Mouse (Mus musculus) yolk sac, embryonic 10.5 days (tissue): ENCODE data around the gene Dot1l.

Source experiments
- DNase-seq: peaks from one replicate; pipeline ENCODE4 v3.0.0-alpha.2; 2017; ENCODE audit warnings: low spot score

Dot1l gene

GRCm38 (mm10) chr10:80758651-80759050 lies 3.6 kb downstream of the Dot1l start:
- DNase-seq = peak; percentile 44

GRCm38 (mm10) chr10:80760596-80761524 lies 5.9 kb downstream of the Dot1l start:
- DNase-seq = peak; percentile 22

- DNase-seq = peak; percentile 58
These were observed 6.8 kb downstream of the Dot1l start for GRCm38 (mm10) chr10:80761821-80762220.

GRCm38 (mm10) chr10:80763502-80763901 lies 8.5 kb downstream of the Dot1l start:
- DNase-seq = no peak

GRCm38 (mm10) chr10:80765746-80766145 lies 10.7 kb downstream of the Dot1l start:
- DNase-seq = no peak

GRCm38 (mm10) chr10:80766161-80766815 lies 11.3 kb downstream of the Dot1l start:
- peak; percentile 55 for DNase-seq

GRCm38 (mm10) chr10:80768365-80768764 lies 13.4 kb downstream of the Dot1l start:
- no peak for DNase-seq

GRCm38 (mm10) chr10:80773816-80774215 lies 18.8 kb downstream of the Dot1l start:
- no peak for DNase-seq

GRCm38 (mm10) chr10:80774549-80774948 lies 19.5 kb downstream of the Dot1l start:
- DNase-seq = peak; percentile 65

- DNase-seq = no peak
These were observed 20.0 kb downstream of the Dot1l start for GRCm38 (mm10) chr10:80774981-80775380.

- DNase-seq = no peak
These were observed 20.7 kb downstream of the Dot1l start for GRCm38 (mm10) chr10:80775731-80776130.

GRCm38 (mm10) chr10:80776358-80776869 lies 21.4 kb downstream of the Dot1l start:
- no peak for DNase-seq

GRCm38 (mm10) chr10:80777123-80777522 lies 22.1 kb downstream of the Dot1l start:
- DNase-seq = no peak

GRCm38 (mm10) chr10:80779565-80779964 lies 24.6 kb downstream of the Dot1l start:
- no peak for DNase-seq

- DNase-seq = no peak
These were observed 29.3 kb downstream of the Dot1l start for GRCm38 (mm10) chr10:80784302-80784701.

- no peak for DNase-seq
These were observed 29.9 kb downstream of the Dot1l start for GRCm38 (mm10) chr10:80784871-80785270.

- DNase-seq = no peak
These were observed 31.0 kb downstream of the Dot1l start for GRCm38 (mm10) chr10:80785963-80786362.

- DNase-seq = no peak
These were observed 32.5 kb downstream of the Dot1l start for GRCm38 (mm10) chr10:80787517-80787916.

GRCm38 (mm10) chr10:80790761-80791404 lies 35.9 kb downstream of the Dot1l start:
- DNase-seq = no peak

GRCm38 (mm10) chr10:80791476-80792174 lies 36.6 kb downstream of the Dot1l start:
- no peak for DNase-seq

- no peak for DNase-seq
These were observed 37.4 kb downstream of the Dot1l start for GRCm38 (mm10) chr10:80792175-80793032.
